Mouse (Mus musculus): ENCODE results near the gene Sowaha.

Sowaha gene

GRCm38 (mm10) chr11:53479783-53480301, at the start of gene Sowaha, which contains the start of gene Gm9945:
Sowaha (minus strand) TSS chr11:53480274.
Gm9945 (plus strand) TSS chr11:53480166.
- in situ Hi-C loops (cut with MboI, MseI): no loop called here

DNA sequence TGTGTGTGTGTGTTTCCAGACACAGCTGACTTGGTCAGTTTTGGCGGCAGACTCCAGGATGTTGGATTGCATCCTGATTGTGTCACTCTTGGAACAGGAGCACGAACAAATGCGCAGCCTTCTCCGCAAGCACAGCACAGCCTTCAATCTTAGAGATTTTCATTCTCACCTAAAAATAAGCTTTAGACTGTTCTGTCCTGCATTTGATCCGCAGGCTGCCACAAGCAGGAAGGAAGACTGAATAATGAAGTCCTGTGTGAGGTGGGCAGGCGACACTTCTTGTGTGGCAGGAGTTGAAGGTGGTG, 49.1 kb upstream of the Sowaha start:
- in situ Hi-C loops (cut with MboI, MseI): no loop called here

- in situ Hi-C loops (cut with MboI, MseI): no loop called here
These were observed 48.6 kb upstream of the Sowaha start for GRCm38 (mm10) chr11:53528397-53529252.

- in situ Hi-C loops (cut with MboI, MseI): no loop called here
These were observed 45.4 kb upstream of the Sowaha start for GRCm38 (mm10) chr11:53525461-53525860.

DNA sequence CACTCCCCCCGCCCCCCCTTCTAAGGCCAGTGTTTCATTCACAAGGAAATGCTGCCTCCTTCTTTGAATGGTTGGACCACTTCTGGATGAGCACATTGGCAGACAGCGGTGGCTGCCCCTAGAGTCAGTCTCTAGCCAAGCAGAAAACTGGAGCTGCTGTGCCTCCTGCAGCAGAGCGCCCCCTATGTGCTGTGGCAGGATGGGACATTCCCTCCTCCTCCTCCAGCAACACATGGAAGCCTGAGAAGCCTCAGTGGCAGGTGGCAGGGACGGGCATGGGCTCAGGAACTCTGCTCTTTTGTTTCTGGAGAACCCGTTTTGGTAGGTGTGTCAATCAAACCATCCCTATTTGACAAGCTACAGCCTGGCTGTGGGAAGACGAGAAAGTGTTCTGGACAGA, 44.8 kb upstream of the Sowaha start:
- in situ Hi-C loops (cut with MboI, MseI): no loop called here

DNA sequence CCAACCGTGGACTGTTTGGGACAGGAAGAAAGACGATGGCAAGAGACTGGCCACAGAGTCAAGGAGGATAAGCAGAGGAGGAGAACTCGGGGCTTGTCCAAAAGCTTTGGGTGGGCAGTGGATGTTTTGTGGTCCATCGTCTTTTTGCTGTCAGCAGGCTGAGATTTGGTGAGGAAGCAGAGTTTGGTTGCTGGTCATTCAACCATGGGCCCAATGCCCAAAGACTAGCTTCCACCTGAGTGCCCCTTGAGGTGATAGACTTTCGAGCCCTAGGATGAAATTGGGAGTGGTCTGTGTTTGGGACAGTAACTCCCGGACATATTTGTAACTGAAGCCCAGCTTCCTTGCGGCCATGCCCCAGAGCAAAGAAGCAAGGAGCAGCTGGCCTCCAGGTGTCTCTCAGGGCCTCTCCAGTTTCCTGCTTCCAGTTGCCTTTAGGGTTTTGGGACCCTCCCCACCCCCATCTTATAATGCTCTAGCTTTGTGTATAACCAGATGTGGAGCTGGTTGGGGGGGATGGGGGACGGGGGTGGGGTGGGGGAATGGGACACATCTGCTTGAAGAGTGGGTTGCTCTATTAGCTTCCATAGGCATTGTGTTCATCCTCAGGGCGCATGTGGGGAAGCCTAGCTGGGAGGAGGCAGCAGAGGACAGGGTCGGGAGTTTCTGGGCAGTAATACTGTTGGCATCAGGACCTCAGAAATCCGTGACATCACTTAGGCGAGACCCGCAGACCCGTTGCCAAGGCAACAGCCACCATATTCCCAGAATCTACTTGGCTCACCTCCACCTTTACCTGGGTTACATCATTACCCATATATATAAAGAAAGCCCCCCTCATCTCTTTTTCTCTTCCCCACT, 43.7 kb upstream of the Sowaha start:
- in situ Hi-C loops (cut with MboI, MseI): no loop called here

GRCm38 (mm10) chr11:53522930-53523329, 42.9 kb upstream of the Sowaha start:
- in situ Hi-C loops (cut with MboI, MseI): no loop called here

GRCm38 (mm10) chr11:53522362-53522761, 42.3 kb upstream of the Sowaha start:
- in situ Hi-C loops (cut with MboI, MseI): no loop called here

DNA sequence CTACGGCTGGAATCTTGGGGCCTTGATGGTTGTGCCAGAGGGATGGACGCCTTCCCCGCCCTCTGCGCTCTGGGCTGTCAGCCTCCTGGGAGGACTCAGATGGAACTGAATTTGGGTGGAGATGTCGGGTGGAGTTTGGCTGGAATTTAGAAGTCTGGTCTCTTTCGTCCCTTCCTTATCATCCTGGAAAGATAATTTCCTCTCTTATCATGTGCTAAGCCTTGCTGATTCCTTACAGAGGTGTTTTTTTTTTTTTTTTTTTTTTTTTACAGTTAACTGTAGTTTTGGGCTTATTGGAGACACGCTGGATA, 41.7 kb upstream of the Sowaha start:
- in situ Hi-C loops (cut with MboI, MseI): no loop called here

DNA sequence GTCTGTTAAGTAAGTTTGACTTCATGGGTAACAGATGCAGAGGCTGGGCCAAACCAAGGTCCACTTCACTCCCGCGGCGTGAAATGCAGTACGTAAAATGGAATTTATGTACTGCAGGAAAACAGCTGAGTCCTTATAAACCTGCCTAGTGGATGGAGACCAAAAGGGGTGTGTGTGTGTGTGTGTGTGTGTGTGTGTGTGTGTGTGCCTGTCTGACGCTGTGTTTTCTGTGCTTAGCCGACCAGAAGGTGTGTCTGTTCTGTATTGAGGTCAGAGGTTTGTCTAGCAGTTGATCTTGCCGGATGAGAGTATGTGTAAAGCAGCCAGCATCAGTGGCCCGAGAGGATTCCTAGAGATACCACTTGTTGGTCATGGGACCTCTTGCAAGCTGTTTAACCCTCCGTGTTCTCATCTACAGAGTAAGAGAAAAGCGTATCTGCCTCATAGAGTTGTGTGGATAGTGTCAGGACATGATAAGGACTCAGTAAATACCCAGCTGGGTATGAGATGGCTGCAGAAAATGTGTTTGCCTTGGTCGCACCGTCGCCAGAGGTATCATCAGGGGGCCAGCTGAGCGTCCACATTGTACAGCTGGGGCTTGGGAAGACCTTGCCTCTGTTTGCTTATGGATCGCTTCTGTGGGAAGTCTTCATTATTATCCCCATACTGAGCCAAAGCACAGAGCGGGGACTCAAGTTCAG, 41.2 kb upstream of the Sowaha start:
- in situ Hi-C loops (cut with MboI, MseI): no loop called here

DNA sequence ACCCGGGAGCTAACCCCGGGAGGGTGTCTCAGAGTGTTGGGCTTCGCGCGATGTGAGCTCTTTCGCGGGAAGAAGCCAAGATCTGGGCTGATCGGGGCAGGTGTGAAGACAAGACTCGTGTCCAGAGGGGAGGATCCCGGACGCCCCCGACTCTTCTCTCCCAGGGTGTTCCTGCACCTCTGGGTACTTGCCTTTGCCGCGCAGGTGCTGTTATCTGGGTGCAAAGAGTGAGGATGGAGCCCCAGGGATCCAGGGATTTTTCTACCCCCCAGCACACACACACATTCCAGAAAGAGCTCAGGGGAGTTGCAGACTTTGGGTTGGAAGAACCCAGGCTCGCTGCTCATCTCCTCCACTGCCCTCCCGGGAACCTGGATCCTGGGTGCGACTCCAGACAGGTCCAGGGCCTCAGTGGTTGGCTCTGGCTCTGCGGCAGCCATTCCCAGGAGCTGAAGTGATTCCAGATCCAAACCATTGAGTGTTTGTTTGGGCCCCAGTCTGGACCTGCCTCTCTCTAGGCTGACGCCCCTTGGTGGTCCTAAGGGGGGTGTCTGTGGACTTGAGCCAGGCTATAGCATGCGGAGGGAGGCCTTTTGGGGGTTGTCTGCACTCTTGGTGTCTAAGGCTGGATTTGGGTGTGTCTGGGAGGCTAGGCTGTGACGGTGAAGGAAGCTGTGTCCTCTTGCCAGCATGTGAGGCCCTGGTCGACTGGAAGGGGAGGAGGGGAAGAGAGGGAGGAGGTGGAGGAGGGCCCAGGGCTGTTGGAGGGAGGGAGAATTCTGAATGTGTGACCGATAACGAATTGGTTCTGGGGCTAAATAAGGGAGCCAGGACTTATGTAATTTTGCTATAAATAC, 40.3 kb upstream of the Sowaha start:
- in situ Hi-C loops (cut with MboI, MseI): no loop called here

DNA sequence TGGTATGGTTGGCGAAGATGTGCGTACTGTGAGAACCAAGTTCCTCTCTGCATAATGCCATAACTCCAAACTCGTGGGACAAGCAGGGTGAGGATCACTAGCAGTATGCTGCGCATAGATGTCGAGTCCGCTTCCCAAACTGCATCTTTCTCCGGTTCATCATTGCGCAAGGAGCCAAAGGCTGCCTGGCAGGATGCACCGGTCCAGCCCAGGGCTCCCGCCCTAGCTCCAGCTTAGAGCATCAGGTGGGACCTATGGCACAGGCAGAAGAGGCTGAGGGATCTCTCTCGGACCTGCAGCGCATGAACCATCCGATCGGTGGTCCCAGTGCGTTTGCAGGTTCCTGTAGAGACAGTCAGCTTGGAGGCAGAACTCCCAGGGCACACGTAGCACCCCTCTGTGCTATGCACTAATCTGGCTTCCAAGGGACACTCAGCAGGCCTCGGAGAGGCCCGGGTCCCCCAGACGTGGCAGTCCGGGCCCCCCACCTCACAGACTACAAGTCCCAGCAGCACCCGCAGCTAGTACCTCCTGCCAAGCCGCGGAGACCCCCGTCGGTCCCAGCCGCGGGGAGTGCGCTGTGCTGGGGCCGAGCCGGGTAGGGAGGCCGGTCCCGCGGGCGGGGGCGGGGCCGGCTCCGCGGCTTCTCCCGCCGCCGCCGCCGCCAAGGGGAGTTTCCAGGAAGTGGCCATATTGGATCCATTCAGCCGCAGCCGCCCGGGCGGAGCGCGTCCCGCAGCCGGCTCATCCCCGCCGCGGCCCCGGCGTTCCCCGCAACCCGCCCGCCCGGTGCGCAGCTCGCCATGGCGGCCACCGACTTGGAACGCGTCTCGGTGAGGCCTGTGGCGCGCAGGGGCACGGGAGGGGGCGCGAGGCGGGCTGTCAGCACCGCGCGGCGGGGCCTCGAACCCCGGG, 39.4 kb upstream of the Sowaha start, which contains the start of gene Sept8:
Sept8 (plus strand) TSS at position 51 of the 915 bp plus-strand sequence.
- in situ Hi-C loops (cut with MboI, MseI): no loop called here

DNA sequence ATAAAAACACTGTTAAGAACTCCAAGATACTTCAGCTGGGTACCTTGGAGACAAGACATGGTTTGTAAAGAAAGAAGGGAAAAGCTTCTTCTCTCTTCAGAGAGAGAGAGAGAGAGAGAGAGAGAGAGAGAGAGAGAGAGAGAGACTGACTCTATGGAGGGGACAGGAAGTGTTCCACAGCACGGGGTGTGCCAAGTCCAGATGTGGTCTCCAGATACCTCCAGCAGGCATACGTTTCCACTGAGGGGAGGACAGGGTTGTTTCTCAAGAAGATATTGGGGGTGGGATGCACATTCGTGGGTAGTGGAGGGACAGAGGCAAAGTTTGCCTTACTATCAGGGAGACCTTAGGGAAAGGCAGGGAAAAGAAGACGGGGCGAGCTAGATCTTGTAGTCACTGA, 38.7 kb upstream of the Sowaha start:
- in situ Hi-C loops (cut with MboI, MseI): no loop called here

DNA sequence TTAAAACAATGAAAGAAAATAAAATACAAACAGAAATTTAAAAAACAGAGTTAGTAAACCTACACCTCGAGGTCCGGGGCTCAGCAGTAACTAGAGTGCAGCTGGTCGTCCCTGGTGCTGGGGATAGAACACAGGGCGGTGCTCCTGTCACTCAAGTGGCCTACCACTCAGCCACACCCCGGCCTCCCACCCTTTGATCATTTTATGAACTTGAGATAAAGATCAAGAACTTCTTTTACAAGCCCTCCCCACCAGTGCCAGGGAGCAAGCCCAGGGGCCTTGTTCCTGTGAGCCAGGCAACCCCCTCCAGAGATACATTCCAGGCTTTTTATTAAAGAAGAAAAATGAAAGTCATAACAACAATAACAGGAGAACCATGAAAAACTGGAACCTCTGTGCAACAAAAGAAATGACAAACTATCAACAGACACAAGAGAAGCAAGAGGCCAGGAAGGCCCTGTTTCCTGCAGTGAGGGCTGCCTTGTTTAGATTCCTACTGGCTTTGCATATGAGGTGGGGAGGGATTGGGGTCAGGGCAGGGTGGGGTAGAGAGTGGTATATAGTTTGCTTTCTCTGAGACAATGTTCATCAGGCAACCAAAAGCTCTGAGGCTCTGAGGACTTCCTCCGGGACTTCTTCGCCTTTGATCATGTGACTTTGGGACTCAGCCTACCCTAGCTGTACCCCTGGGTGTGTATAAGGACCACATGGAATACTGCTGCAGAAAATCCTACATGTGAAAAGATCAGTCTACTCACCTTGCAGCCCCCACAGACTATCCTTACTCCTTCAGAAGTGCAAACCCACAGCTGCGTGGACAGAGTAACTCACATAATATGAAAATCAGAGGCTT, 36.9 kb upstream of the Sowaha start:
- in situ Hi-C loops (cut with MboI, MseI): no loop called here

DNA sequence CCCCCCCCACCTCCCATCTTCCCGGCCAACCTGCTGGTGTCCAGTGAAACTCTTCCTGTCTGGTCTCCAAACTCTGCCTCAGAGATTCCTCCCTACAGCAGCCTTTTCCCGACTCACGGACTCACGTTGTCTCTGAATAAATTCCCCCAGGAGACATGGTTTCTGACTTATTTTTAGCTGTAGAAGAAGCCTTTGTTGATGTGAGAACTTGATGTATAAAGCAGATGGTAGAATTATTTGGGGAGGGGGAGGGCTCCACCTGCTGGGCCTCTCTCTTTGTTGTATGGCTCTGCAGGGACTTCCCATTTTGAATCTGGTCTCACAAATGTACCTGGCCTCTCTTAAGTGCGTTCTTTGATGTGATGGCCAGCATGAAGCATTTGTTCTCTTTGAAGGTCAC, 30.3 kb upstream of the Sowaha start:
- in situ Hi-C loops (cut with MboI, MseI): no loop called here

DNA sequence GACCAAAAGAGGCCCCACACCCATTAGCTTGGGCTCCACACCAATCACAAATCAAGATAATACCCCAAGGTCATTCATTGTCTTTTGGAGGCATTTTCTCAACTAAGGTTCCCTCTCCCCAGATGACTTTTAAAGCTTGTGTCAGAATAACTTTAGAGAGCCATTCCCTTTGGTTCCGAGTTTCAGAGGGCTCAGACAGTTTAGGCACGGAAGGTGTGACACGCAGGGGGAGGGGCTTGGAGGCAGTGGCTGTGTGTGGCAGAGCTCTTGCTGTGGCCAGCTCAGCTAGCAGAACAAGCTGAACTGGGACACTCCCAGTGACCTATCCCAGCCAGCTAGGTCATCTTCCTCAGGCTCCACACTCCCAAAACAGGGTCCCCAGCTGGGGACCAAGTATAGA, 28.5 kb upstream of the Sowaha start:
- in situ Hi-C loops (cut with MboI, MseI): no loop called here

DNA sequence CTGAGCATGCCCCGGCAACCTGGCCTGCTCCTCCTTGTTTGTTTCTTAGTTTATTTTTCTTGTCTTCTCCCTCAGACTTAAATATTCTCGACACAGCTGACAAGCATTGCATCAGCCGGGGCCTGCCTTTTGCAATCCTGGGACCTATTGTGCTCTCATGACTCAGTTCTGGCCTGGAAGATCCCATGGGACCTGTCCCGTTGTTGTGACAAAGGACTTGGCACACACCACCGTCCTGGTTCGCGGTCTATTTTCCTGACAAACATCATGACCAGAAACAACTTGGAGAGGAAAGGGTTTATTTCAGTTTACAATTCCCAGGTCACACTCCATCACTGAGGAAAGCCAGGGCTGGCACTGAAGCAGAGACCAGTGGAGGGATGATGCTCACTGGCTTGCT, 28.1 kb upstream of the Sowaha start:
- in situ Hi-C loops (cut with MboI, MseI): no loop called here

- in situ Hi-C loops (cut with MboI, MseI): no loop called here
These were observed 27.2 kb upstream of the Sowaha start for GRCm38 (mm10) chr11:53507098-53507805.
